ENCODE assay signal across 8 mouse cellular contexts in the genomic region with DNA sequence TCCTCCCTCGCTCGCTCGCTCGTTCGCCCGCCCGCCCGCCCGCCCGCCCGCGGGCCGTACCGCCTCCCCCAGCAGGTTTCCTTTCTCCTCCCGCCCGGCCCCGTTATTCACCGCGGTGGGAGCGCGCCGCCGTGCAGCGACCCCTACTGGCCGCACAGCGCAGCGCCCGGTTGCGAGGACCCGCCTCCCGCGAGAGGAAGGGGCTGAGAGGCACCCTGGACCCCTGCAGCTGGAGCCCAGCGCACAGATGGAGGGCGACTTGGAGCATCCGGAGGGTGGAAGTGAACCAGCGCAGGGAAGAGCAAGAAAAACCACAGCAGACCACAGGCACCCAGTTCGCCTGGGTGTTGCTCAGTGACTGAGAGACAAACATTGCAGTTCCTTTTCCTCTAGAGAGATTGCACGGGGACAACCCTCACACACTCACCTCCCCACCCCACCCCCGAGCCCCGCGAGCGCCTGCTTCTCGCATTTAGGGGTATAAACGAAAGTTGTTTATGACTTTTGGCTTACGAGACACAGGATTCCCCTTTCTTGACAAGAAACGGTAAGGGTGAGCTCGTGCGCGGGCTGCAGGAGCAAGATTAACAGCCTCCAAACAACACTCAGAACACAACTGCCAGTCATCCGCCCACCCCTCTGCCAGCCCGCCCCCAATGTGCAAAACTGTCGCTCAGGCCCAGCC. TPM values are rescaled to one million over a fixed set of nuclear protein-coding genes. Genes with fewer than 3 reads are reported as not detected.
DNase-seq lines count a peak whose midpoint lies in the region; ATAC-seq lines count a peak whose summit lies in the region.

No protein-coding gene starts in this region.

- peak; percentile 88 for ATAC-seq in hindbrain, embryonic 12.5 days (ENCODE audit: low FRiP score)

- peak overlapping the region; percentile 80 for H3K4me3 ChIP-seq in hindbrain, embryonic 12.5 days
- H3K4me3 ChIP-seq in macrophage (ENCODE audit: inconsistent target) = peak overlapping the region; percentile 46

- WGBS in hindbrain, embryonic 12.5 days = under 1% methylated on average over 43 of the region's 52 CpGs
- WGBS in macrophage (ENCODE audit: missing documents) = 2% methylated on average over 35 of the region's 52 CpGs

- H3K27me3 ChIP-seq in hindbrain, embryonic 12.5 days = no peaks in the 10 kb centered on the region

- H3K9me3 ChIP-seq in hindbrain, embryonic 12.5 days (replicated peaks) = no peaks in the 10 kb centered on the region

- H3K27ac ChIP-seq in hindbrain, embryonic 12.5 days = peak overlapping the region; percentile 60; the same call in 1 of the 2 replicates
- peak overlapping the region; percentile 52 for H3K27ac ChIP-seq in macrophage

- H3K4me1 ChIP-seq in hindbrain, embryonic 12.5 days = peaks cover 27% of the 10 kb centered on the region

- no peaks in the 10 kb centered on the region for H3K36me3 ChIP-seq in hindbrain, embryonic 12.5 days
- no peaks in the 10 kb centered on the region for H3K36me3 ChIP-seq in macrophage (ENCODE audit: inconsistent target)

- peaks cover 32% of the 10 kb centered on the region for H3K79me2 ChIP-seq in macrophage (ENCODE audit: inconsistent target)

- H3K9ac ChIP-seq in hindbrain, embryonic 12.5 days = peak overlapping the region; percentile 82

- DNase-seq in WW6 (ENCODE audit: low read depth, low spot score) = peak; percentile 61
- peak; percentile 92 to 93 for DNase-seq in cerebellum, postnatal 10 days
- peak; percentile 47 to 70 for DNase-seq in frontal cortex, postnatal 14 days (ENCODE audit: low spot score in 2 of 2)
- DNase-seq in layer of hippocampus, postnatal 25 days (ENCODE audit: extremely low spot score in 1 of 2, low spot score in 1 of 2) = peak; percentile 81 to 85
- DNase-seq in retina, postnatal 7 days (ENCODE audit: low read depth, low spot score) = peak; percentile 60
- peak; percentile 66 for DNase-seq in urinary bladder, adult 2 months (ENCODE audit: low spot score)

- peak overlapping the region; percentile 92 for H3K4me2 ChIP-seq in hindbrain, embryonic 12.5 days (replicated peaks)

RNA-seq across cellular contexts. Expression of a gene that starts 0.3 kb away (rescaled TPM):
- 13.3 and 14.0 TPM in 2 replicates for polyA plus RNA-seq in hindbrain, embryonic 12.5 days (2016; fragmentation: Nextera tagmentation; extraction: Ambion mirVana)
- 10 to 100 TPM; 82.0 to 83.5 TPM for total RNA-seq in layer of hippocampus, postnatal 25 days (2021)
- 100 to 1,000 TPM in 2 of 26 experiments, 10 to 100 TPM in 24; 22.4 to 112 (median 68.5) TPM for total RNA-seq in macrophage (2018; cell fraction: chromatin; rRNA removed)
- 10 to 100 TPM; 24.6 to 68.2 (median 47.0) TPM for total RNA-seq in macrophage (2018; cell fraction: cytosol; rRNA removed)
- 10 to 100 TPM; 35.0 to 80.6 (median 53.5) TPM for total RNA-seq in macrophage (2018; cell fraction: nucleus; rRNA removed)
- polyA plus RNA-seq in macrophage (2018) = 34.1 to 70.8 TPM (median 49.3 TPM) in 3 replicates
- polyA plus RNA-seq in urinary bladder, adult 2 months (2012; rRNA removed) = 6.0 and 6.8 TPM in 2 replicates

Comparison
In these comparisons a context has a peak if more than half of its experiments do, and no peak if none do; other contexts are left out.
1. Peak in every context shown above with its lines: DNase-seq, ATAC-seq, H3K4me3 ChIP-seq and H3K27ac ChIP-seq.